In the genomic region with DNA sequence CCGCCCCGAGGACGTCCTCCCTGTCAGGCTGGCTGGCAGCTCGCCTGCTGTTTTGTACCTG, we compare ENCODE assay signal across 8 mouse cellular contexts. TPM values are rescaled to one million over a fixed set of nuclear protein-coding genes. Genes with fewer than 3 reads are reported as not detected.
DNase-seq lines count a peak whose midpoint lies in the region; ATAC-seq and TF ChIP-seq lines count a peak whose summit lies in the region.
"Not testable (repeated sequence)": the region's sequence is repeated elsewhere in the genome, so short reads cannot be mapped to it uniquely, and the experiment has no call there.

A gene (plus strand): TSS at position 14 of the 61 bp plus-strand sequence.

- POLR2A ChIA-PET in Patski (lab: Charles Lee) = not testable (repeated sequence)

- not testable (repeated sequence) for TF ChIP-seq EP300 in heart, adult 2 months (IDR thresholded peaks at IDR 0.05; ENCODE audit: insufficient read depth, low read depth, low read length); stomach, postnatal 0 days (optimal IDR thresholded peaks at IDR 0.05)

- not testable (repeated sequence) for TF ChIP-seq CTCF in Patski (IDR thresholded peaks at IDR 0.05); heart, adult 2 months (IDR thresholded peaks at IDR 0.05); liver, adult 2 months (IDR thresholded peaks at IDR 0.05; ENCODE audit: low read depth, low read length); stomach, postnatal 0 days (IDR thresholded peaks at IDR 0.05; ENCODE audit: low read depth)

- peak within 1 kb of the TSS; percentile 57 for H3K4me3 ChIP-seq in forebrain, embryonic 10.5 days
- peak within 1 kb of the TSS; percentile 56 for H3K4me3 ChIP-seq in heart, adult 2 months
- peak within 1 kb of the TSS; percentile 48 for H3K4me3 ChIP-seq in hindbrain, embryonic 12.5 days
- H3K4me3 ChIP-seq in liver, adult 2 months (ENCODE audit: insufficient read depth, low read depth, low read length) = peak within 1 kb of the TSS; percentile 88
- peak within 1 kb of the TSS; percentile 50 for H3K4me3 ChIP-seq in midbrain, embryonic 13.5 days (replicated peaks)
- H3K4me3 ChIP-seq in stomach, postnatal 0 days (ENCODE audit: low read depth, low read length) = peak within 1 kb of the TSS; percentile 48

- DNase-seq in Patski (ENCODE audit: low read depth, low spot score); forebrain, embryonic 10.5 days (ENCODE audit: extremely low spot score, low spot score); heart, adult 2 months; layer of hippocampus, adult 8-10 months (ENCODE audit: low spot score in 2 of 2); liver, adult 2 months (ENCODE audit: extremely low read depth, low read depth, low spot score); stomach, postnatal 0 days (ENCODE audit: low spot score): not testable (repeated sequence)

- not testable (repeated sequence) for H3K4me1 ChIP-seq in forebrain, embryonic 10.5 days; heart, adult 2 months (ENCODE audit: control insufficient read depth, insufficient read depth, low read length); hindbrain, embryonic 12.5 days; liver, adult 2 months (ENCODE audit: control insufficient read depth, insufficient read depth, low read length); midbrain, embryonic 13.5 days (replicated peaks); stomach, postnatal 0 days (replicated peaks; ENCODE audit: control insufficient read depth, insufficient read depth)

- H3K79me2 ChIP-seq in heart, adult 2 months (replicated peaks; ENCODE audit: control insufficient read depth, insufficient read depth, low read length); liver, adult 2 months (ENCODE audit: control insufficient read depth, insufficient read depth, low read length): not testable (repeated sequence)

- in situ Hi-C loops in Patski (cut with MboI; ENCODE audit: low pct_unique_long_range_greater_than_20kb) = loop anchor here (10.0 kb wide), 1 partner anchor 48 kb away; no protein-coding TSS in a partner anchor

- H3K27ac ChIP-seq in forebrain, embryonic 10.5 days = peak within 1 kb of the TSS; percentile 87
- peak within 1 kb of the TSS; percentile 82 for H3K27ac ChIP-seq in heart, adult 2 months
- H3K27ac ChIP-seq in hindbrain, embryonic 12.5 days = peak within 1 kb of the TSS; percentile 82
- H3K27ac ChIP-seq in liver, adult 2 months (replicated peaks; ENCODE audit: insufficient read depth, low read depth, low read length) = peak within 1 kb of the TSS; percentile 82
- peak within 1 kb of the TSS; percentile 86 for H3K27ac ChIP-seq in midbrain, embryonic 13.5 days
- H3K27ac ChIP-seq in stomach, postnatal 0 days (replicated peaks) = peak within 1 kb of the TSS; percentile 84

- ATAC-seq in Patski; hindbrain, embryonic 12.5 days (ENCODE audit: low FRiP score); midbrain, embryonic 13.5 days; stomach, postnatal 0 days (ENCODE audit: low FRiP score, low TSS enrichment): not testable (repeated sequence)

- not testable (repeated sequence) for TF ChIP-seq POLR2A in heart, adult 2 months (IDR thresholded peaks at IDR 0.05; ENCODE audit: insufficient read depth, low read depth, low read length); liver, adult 2 months (IDR thresholded peaks at IDR 0.05; ENCODE audit: extremely low read depth, insufficient read depth, low read length)

- WGBS in forebrain, embryonic 10.5 days = 0% methylated on average over 3 of the region's 4 CpGs
- no CpG with 5 or more reads among the region's 4 CpGs for WGBS in heart, adult 2 months
- WGBS in hindbrain, embryonic 12.5 days = 0% methylated on average over 2 of the region's 4 CpGs
- WGBS in liver, adult 2 months = 0% methylated on average over 3 of the region's 4 CpGs
- 0% methylated on average over 3 of the region's 4 CpGs for WGBS in midbrain, embryonic 13.5 days
- no CpG with 5 or more reads among the region's 4 CpGs for WGBS in stomach, postnatal 0 days

- H3K27me3 ChIP-seq in Patski; forebrain, embryonic 10.5 days (ENCODE audit: poor library complexity, severe bottlenecking); heart, adult 2 months (ENCODE audit: control insufficient read depth, insufficient read depth, low read length); hindbrain, embryonic 12.5 days; liver, adult 2 months (ENCODE audit: control insufficient read depth, insufficient read depth, low read length); midbrain, embryonic 13.5 days; stomach, postnatal 0 days (ENCODE audit: control insufficient read depth, insufficient read depth, low read length): not testable (repeated sequence)

- H3K36me3 ChIP-seq in forebrain, embryonic 10.5 days (replicated peaks); heart, adult 2 months (ENCODE audit: control insufficient read depth, insufficient read depth, low read length); hindbrain, embryonic 12.5 days; liver, adult 2 months (ENCODE audit: control insufficient read depth, insufficient read depth, low read length); midbrain, embryonic 13.5 days; stomach, postnatal 0 days (ENCODE audit: control insufficient read depth, insufficient read depth, low read length): not testable (repeated sequence)

- peak within 1 kb of the TSS; percentile 83 for H3K9ac ChIP-seq in heart, adult 2 months (ENCODE audit: low read depth, low read length)
- peak within 1 kb of the TSS; percentile 68 for H3K9ac ChIP-seq in hindbrain, embryonic 12.5 days
- H3K9ac ChIP-seq in liver, adult 2 months (ENCODE audit: low read depth, low read length) = peak within 1 kb of the TSS; percentile 84
- peak within 1 kb of the TSS; percentile 76 for H3K9ac ChIP-seq in midbrain, embryonic 13.5 days (replicated peaks)
- H3K9ac ChIP-seq in stomach, postnatal 0 days (ENCODE audit: low read length) = peak within 1 kb of the TSS; percentile 63

- peak within 1 kb of the TSS; percentile 59 for H3K4me2 ChIP-seq in hindbrain, embryonic 12.5 days (replicated peaks)
- H3K4me2 ChIP-seq in midbrain, embryonic 13.5 days (replicated peaks) = peak within 1 kb of the TSS; percentile 61
- peak within 1 kb of the TSS; percentile 59 for H3K4me2 ChIP-seq in stomach, postnatal 0 days (replicated peaks; ENCODE audit: low read depth)

- H3K9me3 ChIP-seq in forebrain, embryonic 10.5 days; hindbrain, embryonic 12.5 days (replicated peaks); midbrain, embryonic 13.5 days; stomach, postnatal 0 days (ENCODE audit: control insufficient read depth, low read length): not testable (repeated sequence)

- CTCF ChIA-PET in Patski (lab: Charles Lee) = interaction anchor here (1.8 kb wide), 1 partner anchor 47 kb away, joined by 6 read pairs; no protein-coding TSS in a partner anchor

- intact Hi-C loops in heart, adult 2 months (cut with DNase I) = loop anchor here (2.0 to 5.0 kb wide), 2 partner anchors 46 to 102 kb away; a partner anchor contains a TSS

RNA-seq across cellular contexts. Expression of the gene that starts here (rescaled TPM):
- polyA plus RNA-seq in Patski (2021) = 20.0 TPM
- polyA plus RNA-seq in forebrain, embryonic 10.5 days (2016; fragmentation: Nextera tagmentation; extraction: Ambion mirVana) = 4.5 and 6.0 TPM in 2 replicates
- total RNA-seq in heart, adult 2 months (2021) = 10 to 100 TPM; 73.8 to 93.5 TPM
- polyA plus RNA-seq in heart, adult 2 months (2012; rRNA removed) = 14.6 and 37.3 TPM in 2 replicates
- 11.7 and 12.9 TPM in 2 replicates for polyA plus RNA-seq in hindbrain, embryonic 12.5 days (2016; fragmentation: Nextera tagmentation; extraction: Ambion mirVana)
- total RNA-seq in layer of hippocampus, adult 8-10 months (2022) = 10 to 100 TPM; 12.1 to 13.3 (median 12.9) TPM
- total RNA-seq in liver, adult 2 months (2014; rRNA removed) = 23.6 and 29.4 TPM in 2 replicates
- 4.8 and 6.8 TPM in 2 replicates for polyA plus RNA-seq in liver, adult 2 months (2012; rRNA removed)
- polyA plus RNA-seq in midbrain, embryonic 13.5 days (2015; fragmentation: Nextera tagmentation; extraction: Ambion mirVana) = 13.2 and 18.6 TPM in 2 replicates
- polyA plus RNA-seq in stomach, postnatal 0 days (2015; fragmentation: Nextera tagmentation; extraction: Ambion mirVana) = 5.1 and 5.7 TPM in 2 replicates
